Mouse (Mus musculus): ENCODE results near the gene Nit1. TPM values are rescaled to one million over a fixed set of nuclear protein-coding genes. Genes with fewer than 3 reads are reported as not detected.

Nit1 gene
- total RNA-seq (2023), result 10 to 100 TPM; 29.2 to 29.4 TPM

GRCm38 (mm10) chr1:171345225-171346094, at the start of gene Nit1, which contains the start of gene Pfdn2:
TSS of gene Nit1 (minus strand) at chr1:171345646.
TSS of gene Pfdn2 (plus strand) at chr1:171345670.

DNA sequence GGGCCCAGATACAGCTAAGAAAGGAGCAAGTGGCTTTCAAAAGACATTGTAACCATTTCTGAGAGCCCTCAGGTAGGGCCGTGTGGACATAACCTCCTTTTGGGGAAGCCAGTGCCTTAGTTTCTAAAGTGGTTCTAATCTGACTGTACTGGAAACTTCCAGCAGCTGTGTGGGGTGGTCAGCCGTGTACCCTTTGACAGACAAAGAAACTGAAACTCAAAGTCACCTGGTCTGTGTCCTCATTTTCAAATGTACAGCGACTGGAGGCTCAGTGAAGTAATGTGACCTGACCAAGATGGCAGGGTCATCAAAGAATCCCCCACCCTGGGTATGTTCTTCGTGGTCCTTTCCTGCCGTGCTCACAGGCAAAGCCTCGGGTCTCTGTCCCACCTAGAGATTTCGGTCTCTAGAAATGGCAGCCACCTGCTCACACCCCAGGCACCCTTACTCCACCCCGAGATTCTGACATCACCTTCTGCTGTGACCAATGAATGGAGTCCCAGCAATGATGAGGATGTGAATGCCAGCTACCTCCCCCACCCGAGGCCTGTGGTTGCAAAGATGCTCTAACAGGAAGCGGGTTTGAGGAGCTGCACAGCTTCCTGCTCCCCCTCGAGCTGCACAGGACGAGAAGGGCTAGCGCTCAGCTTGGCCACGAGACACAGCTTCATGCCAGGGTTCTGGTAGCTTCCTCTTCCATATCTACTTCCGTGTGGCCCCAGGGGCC, 43.1 kb upstream of the Nit1 start, which contains the start of gene Arhgap30:
Gene Arhgap30 (plus strand): TSS at position 579 of the 727 bp plus-strand sequence.

DNA sequence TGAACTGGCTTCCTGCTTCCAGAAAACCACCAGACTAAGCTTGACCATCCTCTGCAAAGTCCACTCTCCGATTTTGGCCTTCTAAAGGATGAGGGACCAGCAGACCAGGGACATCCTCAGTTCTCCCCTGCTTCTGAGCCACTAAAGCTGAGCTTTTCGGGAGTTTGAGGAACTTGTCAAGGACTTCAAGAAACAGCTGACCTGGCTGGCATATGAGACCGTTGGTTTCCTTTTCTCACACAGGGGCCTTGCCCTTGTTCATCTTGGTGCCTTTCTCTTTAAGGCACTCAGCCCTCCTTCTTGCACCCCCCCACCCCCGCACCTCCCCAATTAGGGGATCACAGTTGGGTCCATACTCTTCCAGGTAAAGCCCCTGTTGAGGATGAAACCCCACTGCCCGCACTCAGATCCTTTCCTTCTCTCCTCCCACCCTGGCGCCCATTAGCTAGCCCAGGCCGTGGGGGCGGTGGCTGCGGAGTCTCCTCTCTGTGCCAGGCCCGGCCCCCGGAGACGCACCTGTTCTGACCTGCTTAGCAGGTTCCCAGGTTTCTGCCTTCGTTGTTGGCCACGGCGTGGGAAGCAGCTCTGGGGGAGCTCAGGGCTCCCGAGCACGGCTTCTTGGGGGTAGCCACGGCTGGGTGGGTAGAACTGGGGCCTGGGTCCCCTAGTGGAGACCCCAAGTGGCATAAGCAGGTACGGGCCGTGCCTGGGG, 24.6 kb upstream of the Nit1 start, which contains the start of gene Nectin4:
Gene Nectin4 (plus strand): TSS at position 255 of the 712 bp plus-strand sequence.

DNA sequence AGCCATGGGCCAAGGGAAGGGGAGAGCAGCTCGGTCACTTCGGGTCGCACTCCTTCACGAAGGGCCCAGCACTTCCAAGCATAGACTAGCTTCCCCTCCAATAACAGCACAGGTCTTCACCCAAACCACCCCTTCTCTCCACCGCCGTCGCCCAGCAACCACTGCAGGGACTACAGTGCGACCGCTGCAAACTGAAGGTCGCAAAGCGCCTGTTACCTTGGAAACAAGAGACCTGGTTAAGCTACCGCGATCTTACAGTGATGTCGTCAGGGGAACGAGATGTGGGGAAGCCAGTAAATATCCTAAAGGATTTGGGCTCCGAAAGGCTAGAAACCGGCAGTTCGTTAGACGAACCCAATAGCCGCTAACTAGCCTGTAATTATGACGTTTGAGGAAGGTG, 15.2 kb upstream of the Nit1 start, which contains the start of gene Klhdc9:
Gene Klhdc9 (minus strand): TSS at position 143 of the 400 bp plus-strand sequence.

DNA sequence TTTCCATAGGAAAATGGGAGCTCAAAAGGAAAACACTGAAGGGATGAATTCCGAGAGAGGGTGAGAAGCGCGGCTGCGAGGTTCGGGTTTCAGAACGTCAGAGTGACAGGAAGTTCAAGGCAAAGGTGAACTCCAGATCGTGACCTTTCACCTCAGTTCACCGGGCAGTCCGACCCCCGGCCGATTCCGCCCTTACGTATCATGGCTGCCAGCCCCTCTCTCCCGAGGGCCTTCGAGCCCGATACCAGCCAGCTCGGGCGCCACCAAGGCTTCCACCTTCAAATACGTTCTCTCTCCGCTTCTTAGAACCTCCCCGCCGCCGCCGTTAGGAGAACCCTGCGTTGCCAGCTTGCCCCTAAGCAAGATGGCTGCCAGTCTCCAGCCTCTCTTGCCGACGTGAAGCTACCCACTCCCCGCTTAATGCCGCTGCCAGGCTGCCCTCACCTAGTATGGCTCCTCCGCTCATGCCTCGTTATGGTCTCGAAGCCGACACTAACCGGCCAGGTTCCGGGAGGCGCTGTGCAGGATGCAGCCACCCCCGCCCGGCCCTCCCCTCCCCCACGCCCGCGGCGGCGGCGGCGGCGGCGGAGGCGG, 16.5 kb downstream of the Nit1 start, which contains the start of gene Dedd:
Gene Dedd (plus strand): TSS at position 307 of the 594 bp plus-strand sequence.

DNA sequence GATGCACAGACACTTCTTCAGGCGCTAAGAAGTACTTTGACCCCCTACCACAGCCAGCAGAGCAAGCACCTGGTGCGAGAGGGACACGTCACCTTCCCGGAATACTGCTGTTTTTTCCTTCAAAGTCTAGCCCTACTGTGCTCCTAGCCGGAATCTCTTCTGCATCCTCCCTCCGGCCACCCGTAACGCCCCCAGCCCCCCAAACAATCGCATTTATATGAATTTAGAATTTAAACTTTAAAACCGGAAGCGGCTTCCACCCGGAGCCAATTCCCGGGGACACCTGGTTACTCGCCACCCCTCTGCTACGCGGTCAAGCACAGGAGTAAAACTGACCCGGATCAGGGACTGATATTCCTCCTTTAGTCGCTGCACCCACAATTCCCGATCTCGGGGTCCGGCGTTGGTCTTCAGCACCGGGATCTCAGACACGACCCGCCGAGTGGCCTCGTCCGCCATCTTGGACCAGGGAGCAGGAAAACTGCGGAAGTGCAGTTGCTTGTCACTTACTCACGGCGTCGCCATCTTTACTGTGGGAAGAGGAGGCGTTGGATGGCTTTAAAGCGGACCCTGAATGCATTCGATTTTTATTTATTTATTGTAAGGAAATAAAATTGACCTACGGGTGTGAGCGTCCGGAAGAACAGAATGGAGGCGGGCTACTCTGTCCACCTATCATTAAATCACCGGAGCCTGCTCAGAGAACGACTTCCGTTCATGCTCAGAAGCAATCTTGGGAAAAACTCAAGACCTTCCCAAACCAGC, 51.0 kb downstream of the Nit1 start, which contains the start of gene Ufc1:
Gene Ufc1 (minus strand): TSS at position 727 of the 765 bp plus-strand sequence.

Other genes starting within 250 kb of the Nit1 start
- 1 to 10 TPM in 1 of 2 experiments, under 1 TPM in 1; 0.75 to 1.0 TPM for gene Cfap126, start 231.7 kb downstream of the Nit1 start, total RNA-seq (2023)
- 100 to 1,000 TPM in 1 of 2 experiments, 10 to 100 TPM in 1; 81.8 to 104 TPM for gene Sdhc, start 195.0 kb downstream of the Nit1 start, total RNA-seq (2023)
- gene Mpz, start 194.9 kb downstream of the Nit1 start, total RNA-seq (2023), result not detected
- not detected for gene Pcp4l1, start 149.4 kb downstream of the Nit1 start, total RNA-seq (2023)
- not detected for gene Nr1i3, start 131.7 kb downstream of the Nit1 start, total RNA-seq (2023)
- 10 to 100 TPM; 21.2 to 22.8 TPM for gene Tomm40l, start 123.1 kb downstream of the Nit1 start, total RNA-seq (2023)
- not detected for gene Apoa2, start 120.6 kb downstream of the Nit1 start, total RNA-seq (2023)
- gene Fcer1g, start 111.3 kb downstream of the Nit1 start, total RNA-seq (2023), result 1 to 10 TPM; 1.5 to 6.4 TPM
- not detected for gene Adamts4, start 95.2 kb downstream of the Nit1 start, total RNA-seq (2023)
- gene Ndufs2, start 94.3 kb downstream of the Nit1 start, total RNA-seq (2023), result 100 to 1,000 TPM; 131 to 140 TPM
- gene B4galt3, start 75.3 kb downstream of the Nit1 start, total RNA-seq (2023), result 100 to 1,000 TPM in 1 of 2 experiments, 10 to 100 TPM in 1; 96.6 to 105 TPM
- gene Ppox, start 64.5 kb downstream of the Nit1 start, total RNA-seq (2023), result 10 to 100 TPM; 62.8 to 71.7 TPM
- gene Usp21, start 57.7 kb downstream of the Nit1 start, total RNA-seq (2023), result 10 to 100 TPM; 59.3 to 66.9 TPM
- 10 to 100 TPM; 46.1 to 46.6 TPM for gene Ufc1, start 50.6 kb downstream of the Nit1 start, total RNA-seq (2023)
- gene Dedd, start 16.5 kb downstream of the Nit1 start, total RNA-seq (2023), result 10 to 100 TPM; 40.6 to 43.6 TPM
- gene Pfdn2, start within 50 bp of the Nit1 start, total RNA-seq (2023), result 10 to 100 TPM; 57.3 to 70.0 TPM
- under 1 TPM in 1 of 2 experiments, not detected in 1; 0.70 TPM for gene Klhdc9, start 15.2 kb upstream of the Nit1 start, total RNA-seq (2023)
- gene Nectin4, start 24.5 kb upstream of the Nit1 start, total RNA-seq (2023), result under 1 TPM in 1 of 2 experiments, not detected in 1; 0.32 TPM
- 100 to 1,000 TPM; 326 to 330 TPM for gene Arhgap30, start 43.3 kb upstream of the Nit1 start, total RNA-seq (2023)
- 100 to 1,000 TPM; 190 to 199 TPM for gene Usf1, start 65.7 kb upstream of the Nit1 start, total RNA-seq (2023)
- 10 to 100 TPM; 13.0 to 13.2 TPM for gene Tstd1, start 73.2 kb upstream of the Nit1 start, total RNA-seq (2023)
- gene F11r, start 91.9 kb upstream of the Nit1 start, total RNA-seq (2023), result 1 to 10 TPM in 1 of 2 experiments, under 1 TPM in 1; 0.64 to 1.3 TPM
- 10 to 100 TPM in 1 of 2 experiments, 1 to 10 TPM in 1; 8.3 to 10.2 TPM for gene Alyref2, start 157.8 kb upstream of the Nit1 start, total RNA-seq (2023)
- gene Itln1, start 189.6 kb upstream of the Nit1 start, total RNA-seq (2023), result not detected
- gene Cd244a, start 213.5 kb upstream of the Nit1 start, total RNA-seq (2023), result 10 to 100 TPM; 13.3 to 15.7 TPM

Measured in B cell, adult 67 days (primary cell).